Mouse (Mus musculus) cortical plate, adult 2 months (tissue): ENCODE results near the gene Ifih1.

Experiments
- CTCF ChIP-seq: fragments of 200-500 bp; IDR thresholded peaks from 2 replicates; pipeline ENCODE4 v1.5.1; 2011; ENCODE audit warnings: mild to moderate bottlenecking, control low read depth, low read length; ENCODE audit not compliant: insufficient read depth; ENCODE audit errors: extremely low read depth
- POLR2A ChIP-seq: fragments of 200-500 bp; IDR thresholded peaks from 2 replicates; pipeline ENCODE4 v1.6.1; 2011; ENCODE audit warnings: mild to moderate bottlenecking, low read length, control low read depth; ENCODE audit not compliant: insufficient read depth; ENCODE audit errors: extremely low read depth

GRCm38 (mm10) chr2:62549131-62549530, 96.9 kb downstream of the Ifih1 start:
- no peak for TF ChIP-seq CTCF
- TF ChIP-seq POLR2A = no peak
